Mouse (Mus musculus): ENCODE measurements around the gene Csnk1g1. TPM values are rescaled to one million over a fixed set of nuclear protein-coding genes. Genes with fewer than 3 reads are reported as not detected.

Gene Csnk1g1
- polyA plus RNA-seq, 1 experiment from 2014 or later: 27.8 TPM

DNA sequence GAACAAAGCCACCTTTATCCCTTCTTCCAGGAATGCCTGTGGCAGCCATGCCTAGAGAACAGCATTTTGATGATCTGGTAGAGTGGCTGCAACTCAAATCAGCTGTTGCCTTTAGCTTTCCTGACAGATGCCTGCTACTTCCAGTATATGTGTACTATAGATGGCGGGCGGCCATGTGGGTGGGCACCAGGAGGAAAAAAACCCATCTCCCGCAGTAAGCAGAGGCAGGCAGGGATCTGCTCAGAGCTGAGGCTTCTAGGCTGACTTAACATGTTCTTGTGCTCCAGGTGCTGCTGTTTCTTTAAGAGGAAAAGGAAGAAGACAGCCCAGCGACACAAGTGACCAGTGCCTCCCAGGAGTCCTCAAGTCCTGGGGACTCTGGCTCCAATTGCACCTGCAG is 130.6 kb downstream of the Csnk1g1 start:
- Histone ChIP-seq H3K4me3 (replicated peaks; ENCODE audit: low read length) (no peak overlapping the region), H3K27ac (ENCODE audit: low read length) (no peak overlapping the region)
- WGBS: 84% methylated on average over 4 of the region's 4 CpGs

DNA sequence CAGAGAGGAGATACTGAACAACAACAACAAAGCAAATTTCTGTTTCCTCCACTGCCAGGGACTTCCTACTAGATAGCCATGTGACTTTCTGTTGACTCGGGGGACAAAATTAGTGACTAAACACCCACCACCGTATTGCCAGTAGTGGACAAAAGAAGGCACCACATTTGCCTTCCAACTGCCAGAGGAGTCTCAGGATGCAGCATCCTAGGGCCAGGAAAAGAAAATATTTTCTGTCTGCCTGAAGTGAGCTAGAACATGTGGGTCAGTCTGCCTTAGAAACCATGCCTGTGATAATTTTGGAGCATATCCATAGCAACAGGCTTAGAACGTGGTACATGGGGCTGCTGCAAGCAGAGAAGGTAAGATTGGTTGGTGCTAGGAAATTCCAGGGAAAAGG is 132.1 kb downstream of the Csnk1g1 start:
- 86% methylated on average over 3 of the region's 3 CpGs for WGBS
- ATAC-seq: no peak
- H3K9ac ChIP-seq (replicated peaks; ENCODE audit: low read depth, low read length): no peak overlapping the region
- H3K4me1 ChIP-seq (replicated peaks; ENCODE audit: control insufficient read depth, insufficient read depth, low read length): no peaks in the 10 kb centered on the region
- no peak overlapping the region for H3K27ac ChIP-seq (ENCODE audit: low read length)
- peaks cover under 1% of the 10 kb centered on the region for H3K36me3 ChIP-seq (ENCODE audit: control insufficient read depth, insufficient read depth)
- no peaks in the 10 kb centered on the region for H3K27me3 ChIP-seq (replicated peaks; ENCODE audit: control insufficient read depth, insufficient read depth, low read length)
- H3K9me3 ChIP-seq (ENCODE audit: control insufficient read depth, low read length): no peaks in the 10 kb centered on the region
- no peak overlapping the region for H3K4me2 ChIP-seq (ENCODE audit: low read length)
- no peak overlapping the region for H3K4me3 ChIP-seq (replicated peaks; ENCODE audit: low read length)

More for the DNA sequence above, 130.6 kb downstream of the Csnk1g1 start:
- Histone ChIP-seq H3K27me3 (replicated peaks; ENCODE audit: control insufficient read depth, insufficient read depth, low read length) (no peaks in the 10 kb centered on the region), H3K9me3 (ENCODE audit: control insufficient read depth, low read length) (no peaks in the 10 kb centered on the region), H3K4me2 (ENCODE audit: low read length) (no peak overlapping the region), H3K36me3 (ENCODE audit: control insufficient read depth, insufficient read depth) (peaks cover 6% of the 10 kb centered on the region), H3K4me1 (replicated peaks; ENCODE audit: control insufficient read depth, insufficient read depth, low read length) (no peaks in the 10 kb centered on the region), H3K9ac (replicated peaks; ENCODE audit: low read depth, low read length) (no peak overlapping the region)
- no peak for ATAC-seq

DNA sequence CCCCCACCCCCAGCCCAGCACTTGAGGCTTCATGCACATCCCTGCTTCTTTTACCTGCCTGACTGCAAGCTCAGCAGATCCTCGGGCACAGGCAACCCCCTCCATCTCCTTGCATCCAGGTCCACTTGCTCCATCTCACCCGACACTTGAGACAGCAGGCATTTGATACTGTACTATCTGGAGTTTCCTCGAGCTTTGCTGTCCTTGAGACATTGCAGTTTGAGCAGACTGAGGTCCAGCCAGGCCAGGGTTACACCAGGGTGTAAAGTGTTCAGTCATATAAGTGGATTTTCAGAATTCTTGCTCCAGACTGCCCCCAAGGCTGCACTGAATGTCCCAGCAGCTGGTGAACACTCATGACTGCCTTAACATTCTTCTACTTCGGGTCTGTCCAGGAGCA is 133.6 kb downstream of the Csnk1g1 start:
- Histone ChIP-seq H3K27me3 (replicated peaks; ENCODE audit: control insufficient read depth, insufficient read depth, low read length) (no peaks in the 10 kb centered on the region), H3K9me3 (ENCODE audit: control insufficient read depth, low read length) (no peaks in the 10 kb centered on the region), H3K4me3 (replicated peaks; ENCODE audit: low read length) (no peak overlapping the region), H3K27ac (ENCODE audit: low read length) (no peak overlapping the region), H3K36me3 (ENCODE audit: control insufficient read depth, insufficient read depth) (no peaks in the 10 kb centered on the region; the same call in 1 of the 2 replicates), H3K4me2 (ENCODE audit: low read length) (no peak overlapping the region), H3K4me1 (replicated peaks; ENCODE audit: control insufficient read depth, insufficient read depth, low read length) (no peaks in the 10 kb centered on the region), H3K9ac (replicated peaks; ENCODE audit: low read depth, low read length) (no peak overlapping the region)
- 88% methylated on average over 4 of the region's 4 CpGs for WGBS
- no peak for ATAC-seq

DNA sequence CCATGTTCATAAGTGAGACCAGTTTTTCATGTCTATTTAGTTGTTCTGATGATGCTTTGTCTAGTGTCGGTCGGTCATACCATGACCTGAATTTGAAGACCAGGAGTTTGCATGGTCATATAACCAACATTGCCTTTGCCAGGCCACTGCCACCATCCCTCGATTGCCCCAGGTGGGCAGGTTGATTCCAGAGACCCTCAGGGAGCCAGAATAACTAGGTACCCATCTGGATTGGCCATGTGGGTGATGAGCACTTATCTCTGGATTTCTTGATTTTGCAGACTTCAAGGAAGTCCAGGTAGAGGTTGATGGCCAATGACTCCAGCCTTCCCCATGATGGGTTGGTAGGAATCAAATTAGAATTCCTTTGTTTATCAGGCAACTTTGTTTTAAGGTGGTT is 134.5 kb downstream of the Csnk1g1 start:
- Histone ChIP-seq H3K36me3 (ENCODE audit: control insufficient read depth, insufficient read depth) (no peaks in the 10 kb centered on the region; the same call in 1 of the 2 replicates), H3K4me2 (ENCODE audit: low read length) (no peak overlapping the region), H3K9me3 (ENCODE audit: control insufficient read depth, low read length) (no peaks in the 10 kb centered on the region), H3K4me3 (replicated peaks; ENCODE audit: low read length) (no peak overlapping the region), H3K27ac (ENCODE audit: low read length) (no peak overlapping the region), H3K27me3 (replicated peaks; ENCODE audit: control insufficient read depth, insufficient read depth, low read length) (no peaks in the 10 kb centered on the region), H3K9ac (replicated peaks; ENCODE audit: low read depth, low read length) (no peak overlapping the region), H3K4me1 (replicated peaks; ENCODE audit: control insufficient read depth, insufficient read depth, low read length) (no peaks in the 10 kb centered on the region)
- WGBS: 98% methylated on average over 3 of the region's 3 CpGs
- ATAC-seq: no peak

DNA sequence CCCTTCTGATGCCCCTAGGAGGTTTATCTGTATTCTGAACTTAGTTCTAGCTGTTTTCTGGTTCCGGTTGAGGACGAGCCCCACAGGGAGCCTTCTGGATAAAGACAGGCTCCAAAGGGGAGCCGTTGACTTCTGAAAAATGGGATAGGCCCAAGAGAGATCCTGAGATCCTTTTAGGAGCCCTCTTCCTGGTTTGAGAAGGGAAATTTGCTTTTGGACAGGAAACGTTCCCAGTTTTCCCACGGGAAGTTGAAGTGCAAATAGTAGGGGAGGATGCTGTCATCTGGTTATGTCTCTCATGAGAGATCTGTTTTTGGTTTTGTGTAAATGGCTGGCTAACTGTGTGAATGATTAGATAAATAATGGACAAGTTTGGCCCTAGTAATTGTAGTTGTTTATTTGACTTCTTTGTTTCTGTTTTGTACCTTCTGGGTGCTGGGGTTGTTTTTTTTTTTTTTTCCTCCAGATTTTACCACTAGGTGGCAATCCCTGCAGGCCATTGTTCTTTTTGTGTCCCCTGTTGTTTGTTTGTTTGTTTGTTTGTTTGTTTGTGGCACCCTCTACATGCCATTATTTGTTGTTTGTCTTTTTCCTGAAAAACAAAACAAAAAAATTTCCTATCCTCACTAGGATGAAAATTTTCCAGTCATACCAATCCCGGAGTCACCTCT is 141.3 kb downstream of the Csnk1g1 start:
- 71% methylated on average over 6 of the region's 6 CpGs for WGBS
- H3K36me3 ChIP-seq (ENCODE audit: control insufficient read depth, insufficient read depth): no peaks in the 10 kb centered on the region
- no peak for ATAC-seq

DNA sequence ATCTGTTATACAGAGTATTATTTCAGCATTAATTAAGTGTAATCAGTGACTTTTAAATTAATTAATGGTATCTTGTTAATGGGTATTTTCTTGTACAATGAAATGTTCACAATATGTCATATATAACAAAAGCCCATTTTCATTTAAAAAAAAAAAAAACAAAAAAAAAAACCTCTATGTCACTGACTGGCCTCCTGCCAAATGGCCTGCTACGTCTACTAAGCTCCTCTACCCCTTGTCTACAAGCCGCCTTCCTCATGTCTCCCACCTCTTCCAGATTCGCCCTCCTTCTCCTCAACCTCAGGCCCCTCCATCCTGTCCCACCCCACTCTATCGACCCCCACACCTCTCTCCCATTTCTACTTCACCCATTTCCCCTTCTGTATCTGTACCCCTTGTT is 142.8 kb downstream of the Csnk1g1 start:
- Histone ChIP-seq H3K4me3 (replicated peaks; ENCODE audit: low read length) (no peak overlapping the region), H3K27ac (ENCODE audit: low read length) (no peak overlapping the region), H3K9ac (replicated peaks; ENCODE audit: low read depth, low read length) (no peak overlapping the region), H3K4me2 (ENCODE audit: low read length) (no peak overlapping the region), H3K4me1 (replicated peaks; ENCODE audit: control insufficient read depth, insufficient read depth, low read length) (no peaks in the 10 kb centered on the region), H3K27me3 (replicated peaks; ENCODE audit: control insufficient read depth, insufficient read depth, low read length) (no peaks in the 10 kb centered on the region), H3K9me3 (ENCODE audit: control insufficient read depth, low read length) (no peaks in the 10 kb centered on the region), H3K36me3 (ENCODE audit: control insufficient read depth, insufficient read depth) (no peaks in the 10 kb centered on the region)
- ATAC-seq: no peak
- 64% methylated on average over 4 of the region's 4 CpGs for WGBS

More for the DNA sequence above, 141.3 kb downstream of the Csnk1g1 start:
- Histone ChIP-seq H3K27ac (ENCODE audit: low read length) (no peak overlapping the region), H3K4me1 (replicated peaks; ENCODE audit: control insufficient read depth, insufficient read depth, low read length) (no peaks in the 10 kb centered on the region), H3K27me3 (replicated peaks; ENCODE audit: control insufficient read depth, insufficient read depth, low read length) (no peaks in the 10 kb centered on the region), H3K4me3 (replicated peaks; ENCODE audit: low read length) (no peak overlapping the region), H3K9ac (replicated peaks; ENCODE audit: low read depth, low read length) (no peak overlapping the region), H3K9me3 (ENCODE audit: control insufficient read depth, low read length) (no peaks in the 10 kb centered on the region), H3K4me2 (ENCODE audit: low read length) (no peak overlapping the region)

DNA sequence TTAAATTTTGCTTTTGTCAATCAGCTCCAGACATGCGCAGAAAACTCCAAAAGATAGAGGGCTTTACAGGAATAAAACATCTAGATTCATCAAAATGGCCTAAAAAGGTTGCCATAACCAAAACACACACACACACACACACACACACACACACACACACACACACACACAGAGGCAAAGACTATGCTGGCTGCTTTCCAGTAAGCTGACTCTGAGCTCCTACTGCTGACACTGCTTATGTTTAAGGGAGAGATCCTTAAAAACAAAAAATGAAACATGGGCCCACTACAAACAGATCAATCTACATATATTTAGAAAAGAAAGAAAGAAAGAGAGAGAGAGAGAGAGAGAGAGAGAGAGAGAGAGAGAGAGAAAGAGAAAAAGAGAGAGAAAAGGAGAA is 144.0 kb downstream of the Csnk1g1 start:
- H3K27ac ChIP-seq (ENCODE audit: low read length): no peak overlapping the region
- H3K9ac ChIP-seq (replicated peaks; ENCODE audit: low read depth, low read length): no peak overlapping the region
- H3K27me3 ChIP-seq (replicated peaks; ENCODE audit: control insufficient read depth, insufficient read depth, low read length): no peaks in the 10 kb centered on the region
- ATAC-seq: no peak
- WGBS: 92% methylated on average over 1 of the region's 1 CpGs
- H3K9me3 ChIP-seq (ENCODE audit: control insufficient read depth, low read length): no peaks in the 10 kb centered on the region
- no peak overlapping the region for H3K4me3 ChIP-seq (replicated peaks; ENCODE audit: low read length)
- no peaks in the 10 kb centered on the region for H3K4me1 ChIP-seq (replicated peaks; ENCODE audit: control insufficient read depth, insufficient read depth, low read length)
- H3K4me2 ChIP-seq (ENCODE audit: low read length): no peak overlapping the region
- H3K36me3 ChIP-seq (ENCODE audit: control insufficient read depth, insufficient read depth): no peaks in the 10 kb centered on the region

DNA sequence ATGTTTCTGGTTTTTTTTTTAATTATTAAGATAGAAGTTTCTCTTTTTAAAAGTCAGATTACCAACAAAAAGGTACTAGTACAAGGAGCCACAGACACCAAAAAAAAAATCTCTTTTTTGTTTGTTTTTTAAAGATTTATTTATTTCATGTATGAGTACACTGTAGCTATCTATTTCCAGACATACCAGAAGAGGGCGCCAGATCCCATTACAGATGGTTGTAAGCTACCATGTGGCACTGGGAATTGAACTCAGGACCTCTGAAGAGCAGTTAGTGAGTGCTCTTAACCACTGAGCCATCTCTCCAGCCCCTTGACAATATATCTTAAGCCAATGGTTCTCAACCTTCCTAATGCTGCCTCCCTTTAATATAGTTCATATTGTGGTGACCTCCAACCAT is 144.9 kb downstream of the Csnk1g1 start:
- WGBS: 38% methylated on average over 1 of the region's 1 CpGs
- Histone ChIP-seq H3K9ac (replicated peaks; ENCODE audit: low read depth, low read length) (no peak overlapping the region), H3K4me2 (ENCODE audit: low read length) (no peak overlapping the region), H3K9me3 (ENCODE audit: control insufficient read depth, low read length) (no peaks in the 10 kb centered on the region), H3K4me3 (replicated peaks; ENCODE audit: low read length) (no peak overlapping the region), H3K4me1 (replicated peaks; ENCODE audit: control insufficient read depth, insufficient read depth, low read length) (no peaks in the 10 kb centered on the region), H3K36me3 (ENCODE audit: control insufficient read depth, insufficient read depth) (no peaks in the 10 kb centered on the region), H3K27ac (ENCODE audit: low read length) (no peak overlapping the region), H3K27me3 (replicated peaks; ENCODE audit: control insufficient read depth, insufficient read depth, low read length) (no peaks in the 10 kb centered on the region)
- no peak for ATAC-seq

DNA sequence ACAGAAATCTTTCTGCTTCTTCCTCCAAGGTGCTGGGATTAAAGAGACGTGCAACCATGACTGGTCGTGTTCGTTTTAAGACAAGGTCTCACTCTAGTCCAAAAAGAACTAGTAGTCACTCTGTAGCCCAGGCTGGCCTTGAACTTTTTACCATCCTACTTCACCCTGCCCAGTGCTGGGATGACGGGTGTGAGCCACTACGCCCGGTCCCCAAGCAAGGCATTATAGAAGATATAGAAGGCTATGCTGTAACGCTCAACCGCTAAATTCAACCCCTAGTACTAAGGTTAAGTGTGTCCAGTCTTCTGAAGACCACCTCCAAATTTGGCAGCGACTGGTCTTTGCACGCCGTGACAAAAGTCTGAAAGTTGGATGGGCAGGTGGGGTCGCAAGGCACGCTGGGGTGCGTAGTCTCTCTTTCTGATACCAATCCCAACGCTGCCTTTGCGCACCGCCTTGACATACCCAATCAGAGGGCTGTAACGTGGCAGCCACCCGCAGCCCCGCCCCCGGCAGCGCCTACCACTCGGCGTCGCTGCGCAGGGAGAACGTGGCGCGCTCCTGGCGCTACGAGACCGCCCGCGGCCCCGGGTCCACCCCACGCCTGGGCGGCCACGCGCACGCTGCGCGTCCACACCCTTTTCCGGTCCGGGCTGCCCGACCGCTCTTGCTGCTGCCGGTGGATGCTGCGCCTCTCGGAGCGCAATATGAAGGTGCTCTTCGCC is 151.0 kb downstream of the Csnk1g1 start, which contains the start of gene Ppib:
Gene Ppib (plus strand): TSS at position 640 of the 725 bp plus-strand sequence.
- Histone ChIP-seq H3K9ac (replicated peaks; ENCODE audit: low read depth, low read length) (peak within 1 kb of the TSS; percentile 94), H3K36me3 (ENCODE audit: control insufficient read depth, insufficient read depth) (peaks cover 6% of the 10 kb centered on the region; the same call in 1 of the 2 replicates)

More for the DNA sequence above, 151.0 kb downstream of the Csnk1g1 start, which contains the start of gene Ppib:
- WGBS: 2% methylated on average over 51 of the region's 51 CpGs
- H3K27me3 ChIP-seq (replicated peaks; ENCODE audit: control insufficient read depth, insufficient read depth, low read length): no peaks in the 10 kb centered on the region
- peak within 1 kb of the TSS; percentile 91 for H3K4me3 ChIP-seq (replicated peaks; ENCODE audit: low read length)
- no peaks in the 10 kb centered on the region for H3K9me3 ChIP-seq (ENCODE audit: control insufficient read depth, low read length)
- peaks cover 17% of the 10 kb centered on the region for H3K4me1 ChIP-seq (replicated peaks; ENCODE audit: control insufficient read depth, insufficient read depth, low read length)
- peak; percentile 99 for ATAC-seq
- H3K27ac ChIP-seq (ENCODE audit: low read length): peak within 1 kb of the TSS; percentile 85
- H3K4me2 ChIP-seq (ENCODE audit: low read length): peak within 1 kb of the TSS; percentile 86

Data from forebrain, embryonic 16.5 days (tissue).